Mouse (Mus musculus): ENCODE results near the gene Vpreb2.
"Not testable (repeated sequence)": the region's sequence is repeated elsewhere in the genome, so short reads cannot be mapped to it uniquely, and the experiment has no call there.

The Vpreb2 gene

DNA sequence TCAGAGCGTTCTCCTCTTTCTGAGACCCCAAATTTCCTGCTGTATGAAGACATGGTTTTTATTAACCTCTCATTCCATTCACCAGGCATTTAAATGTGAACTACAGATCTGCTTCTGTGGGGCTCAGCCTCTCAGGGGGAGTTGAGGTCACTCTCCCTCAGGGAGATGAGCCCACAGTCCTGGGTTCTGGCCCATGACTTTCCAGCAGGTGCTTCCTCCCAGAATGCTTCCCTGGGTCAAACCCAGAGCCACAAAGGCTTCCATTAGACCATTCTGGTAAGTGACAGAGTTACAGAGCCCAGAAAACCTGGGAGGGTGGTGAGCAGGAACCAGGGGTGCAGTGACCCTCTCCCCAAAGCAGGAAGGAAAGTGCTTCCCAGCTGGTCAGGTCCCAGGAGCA is at the start of gene Vpreb2:
TSS of gene Vpreb2 (plus strand) at position 301 of the 400 bp plus-strand sequence.
- no peak for DNase-seq (ENCODE audit: low spot score in 2 of 2)

DNA sequence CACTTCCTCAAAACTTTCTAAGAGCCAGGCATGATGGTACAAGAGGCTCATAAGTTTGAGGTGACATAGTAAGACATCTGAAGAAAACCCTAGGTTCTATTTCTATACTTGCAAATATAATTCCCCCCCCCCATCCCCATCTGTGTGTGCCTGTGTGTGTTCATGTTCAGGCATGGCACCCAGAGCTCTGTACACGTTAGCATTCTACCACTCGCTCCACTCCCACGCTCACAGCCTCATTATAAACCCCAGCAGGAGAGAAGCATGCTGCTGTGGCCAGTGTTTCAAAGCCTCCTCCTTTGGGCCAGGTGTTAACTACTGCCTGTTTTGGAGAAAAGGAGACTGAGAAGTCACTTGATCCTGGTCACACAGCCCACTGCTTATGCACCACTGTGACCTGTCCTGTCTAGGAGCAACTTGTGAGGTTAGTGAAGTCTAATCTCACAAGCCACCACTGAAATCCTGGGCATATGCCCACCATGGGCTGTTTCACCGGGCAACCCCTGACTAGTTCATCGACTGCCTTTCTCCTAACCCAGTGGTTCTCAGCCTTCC is 48.2 kb upstream of the Vpreb2 start:
- DNase-seq (ENCODE audit: low spot score in 2 of 2), result no peak

DNA sequence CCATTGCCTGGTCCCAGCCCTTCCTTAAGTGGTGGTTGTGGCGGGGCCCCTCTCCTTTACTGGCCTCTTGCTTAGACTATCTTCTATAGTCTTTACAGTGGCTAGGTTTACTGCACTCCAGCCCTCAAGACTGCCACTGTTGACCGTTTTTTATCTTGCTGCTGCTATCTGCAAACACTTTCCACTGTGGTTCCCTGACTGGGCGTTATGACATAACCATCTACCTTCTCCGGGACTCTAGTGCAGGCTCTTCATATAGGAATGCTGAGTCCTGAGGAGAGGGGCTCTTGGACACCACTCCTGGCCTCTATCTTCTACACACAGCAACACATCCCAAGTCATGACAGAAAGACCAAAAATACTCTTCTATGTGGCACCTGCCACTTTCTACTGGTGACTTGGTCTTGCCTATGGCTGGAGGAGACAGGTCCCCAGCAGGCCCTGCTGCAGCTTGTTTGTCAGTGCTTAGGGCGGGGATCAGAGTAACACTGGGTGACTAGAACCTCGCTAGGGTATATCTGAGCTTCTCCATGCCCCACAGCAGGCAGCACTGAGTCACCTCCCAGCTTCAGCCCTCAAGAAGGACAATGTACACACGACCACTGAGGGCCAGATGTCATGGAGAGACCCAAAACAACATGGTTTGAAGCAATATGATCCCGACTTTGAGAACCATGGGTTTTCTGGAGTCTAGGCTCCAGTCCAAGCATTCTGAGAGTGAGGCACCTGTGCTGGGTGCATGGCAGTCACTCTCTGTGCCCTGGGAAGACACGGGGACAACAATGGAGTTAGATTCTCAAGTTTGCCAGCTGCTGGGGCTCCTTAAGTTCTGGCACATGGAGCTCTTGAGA is 46.4 kb upstream of the Vpreb2 start:
- DNase-seq (ENCODE audit: low spot score in 2 of 2), result no peak

DNA sequence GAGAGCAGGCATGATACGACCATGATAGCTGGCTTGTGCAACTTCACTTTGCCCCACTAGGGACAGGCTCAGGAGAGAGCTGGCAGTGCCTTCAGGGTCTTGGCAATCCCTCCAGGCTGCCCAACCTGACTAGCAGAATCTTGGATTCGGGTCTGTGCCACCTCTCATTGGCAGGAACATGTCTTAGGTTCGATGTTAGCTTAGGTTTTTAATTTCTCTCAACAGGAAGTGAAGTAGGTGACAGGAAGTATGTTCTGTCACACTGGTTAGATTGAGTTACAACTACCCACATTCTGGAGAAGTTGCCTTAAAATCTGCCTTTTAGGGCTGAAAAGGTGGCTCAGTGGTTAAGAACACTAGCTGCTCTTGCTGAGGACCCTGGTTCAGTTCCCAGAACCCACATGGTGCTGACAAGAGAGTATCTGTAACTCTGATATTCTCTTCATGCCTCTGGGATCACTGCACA is 45.8 kb upstream of the Vpreb2 start:
- DNase-seq (ENCODE audit: low spot score in 2 of 2), result peak in 1 of 2 experiments; percentile 48

DNA sequence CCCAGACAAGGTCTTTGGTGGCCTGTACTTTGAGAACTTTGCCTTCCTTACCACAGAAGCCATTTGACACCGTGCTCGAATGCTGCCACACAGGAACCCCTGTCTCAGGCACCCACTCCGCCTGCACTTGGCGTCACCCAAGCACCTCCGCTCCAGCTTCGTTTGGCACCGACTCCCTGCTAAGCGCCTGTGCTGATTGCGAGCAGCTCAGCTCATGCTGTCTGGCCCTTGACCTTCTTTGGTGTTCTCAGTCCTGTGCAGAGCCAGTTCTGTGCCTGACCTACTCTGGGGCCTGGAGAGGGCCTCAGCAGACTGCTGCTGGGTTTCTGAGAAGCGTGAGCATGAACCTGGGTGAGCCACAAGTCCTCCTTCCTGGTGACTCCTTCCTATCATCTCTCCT is 43.5 kb upstream of the Vpreb2 start:
- DNase-seq (ENCODE audit: low spot score in 2 of 2), result peak in 1 of 2 experiments; percentile 49

DNA sequence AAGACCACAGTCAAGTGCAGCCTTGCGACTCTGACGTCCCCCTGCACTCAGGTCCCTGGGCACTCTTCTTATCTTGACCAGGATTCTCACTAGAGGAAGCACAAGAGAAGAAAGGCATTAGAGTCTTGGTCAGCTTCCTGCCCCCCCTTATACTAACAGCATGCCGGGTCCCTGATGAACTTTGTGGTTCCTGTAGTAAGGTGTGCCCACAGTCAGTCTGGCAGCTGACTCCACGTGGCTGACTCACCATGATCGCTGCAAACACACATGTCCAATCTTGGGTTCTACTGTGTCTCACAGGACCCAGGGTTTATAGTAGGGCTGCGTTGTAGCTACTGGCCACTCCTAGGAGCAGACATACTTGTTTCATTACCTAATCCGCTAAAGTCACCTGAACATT is 42.0 kb upstream of the Vpreb2 start:
- DNase-seq (ENCODE audit: low spot score in 2 of 2), result no peak

DNA sequence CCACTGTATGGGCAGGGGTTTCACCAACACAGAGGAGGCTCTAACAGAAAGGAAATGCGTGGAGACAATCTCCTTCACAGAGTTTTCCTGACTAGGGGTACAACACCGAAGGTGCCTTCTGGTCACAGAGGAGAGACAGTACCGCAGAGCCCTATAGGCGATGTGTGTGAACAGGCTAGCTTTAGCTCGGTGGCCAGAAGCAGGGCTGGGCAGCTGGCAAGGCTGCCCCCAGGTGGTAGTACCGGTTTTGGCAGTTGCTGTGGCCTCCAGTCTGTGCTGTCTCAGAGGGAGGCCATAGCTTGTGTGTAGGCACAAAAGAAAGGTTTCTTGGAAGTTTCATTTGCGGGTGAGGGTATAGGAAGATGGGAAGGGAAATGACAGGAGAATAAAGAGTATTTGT is 41.4 kb upstream of the Vpreb2 start:
- peak; percentile 63 to 73 for DNase-seq (ENCODE audit: low spot score in 2 of 2)

DNA sequence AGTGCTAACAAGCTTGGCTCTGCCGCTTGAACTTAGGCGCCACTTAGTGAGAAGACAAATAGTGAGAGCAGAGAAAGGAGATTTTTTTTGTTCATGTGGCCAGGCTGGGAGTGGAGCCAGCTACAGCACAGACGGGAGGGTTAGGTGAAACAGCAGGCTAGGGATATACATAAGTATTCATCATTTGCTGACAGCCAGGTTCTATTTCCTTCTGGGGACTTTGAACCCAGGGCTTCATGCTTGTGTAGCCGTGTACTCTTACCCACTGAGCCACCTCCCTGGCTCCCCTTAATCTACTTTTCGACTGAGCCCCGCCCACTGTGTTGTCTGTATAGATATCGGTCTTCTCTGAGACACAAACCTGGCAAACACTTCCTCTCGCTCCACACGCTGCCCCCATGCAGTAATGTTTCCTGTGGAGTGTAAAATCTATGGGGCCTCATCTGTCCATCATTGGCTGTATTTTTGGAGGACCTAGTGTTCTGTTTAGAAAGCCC is 40.9 kb upstream of the Vpreb2 start:
- no peak for DNase-seq (ENCODE audit: low spot score in 2 of 2)

DNA sequence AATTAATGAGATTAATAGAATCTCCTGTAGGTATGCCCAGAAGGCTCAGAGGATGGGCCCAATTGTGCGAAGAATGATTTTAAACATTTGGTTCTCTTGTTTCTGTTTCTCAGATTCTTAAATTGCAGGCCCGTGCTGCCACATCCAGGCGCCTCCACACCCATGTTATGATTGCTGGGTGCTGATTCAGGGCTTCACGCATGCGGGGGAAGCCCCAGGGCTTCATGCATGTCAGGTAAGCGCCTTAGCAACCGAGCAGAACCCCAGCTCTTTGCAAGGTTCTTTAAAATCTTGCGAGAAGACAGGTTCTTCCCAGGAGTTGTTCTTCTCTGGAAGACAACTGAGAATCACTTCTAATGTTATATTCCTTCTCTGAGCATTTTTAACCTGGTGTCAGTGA is 36.8 kb upstream of the Vpreb2 start:
- no peak for DNase-seq (ENCODE audit: low spot score in 2 of 2)

DNA sequence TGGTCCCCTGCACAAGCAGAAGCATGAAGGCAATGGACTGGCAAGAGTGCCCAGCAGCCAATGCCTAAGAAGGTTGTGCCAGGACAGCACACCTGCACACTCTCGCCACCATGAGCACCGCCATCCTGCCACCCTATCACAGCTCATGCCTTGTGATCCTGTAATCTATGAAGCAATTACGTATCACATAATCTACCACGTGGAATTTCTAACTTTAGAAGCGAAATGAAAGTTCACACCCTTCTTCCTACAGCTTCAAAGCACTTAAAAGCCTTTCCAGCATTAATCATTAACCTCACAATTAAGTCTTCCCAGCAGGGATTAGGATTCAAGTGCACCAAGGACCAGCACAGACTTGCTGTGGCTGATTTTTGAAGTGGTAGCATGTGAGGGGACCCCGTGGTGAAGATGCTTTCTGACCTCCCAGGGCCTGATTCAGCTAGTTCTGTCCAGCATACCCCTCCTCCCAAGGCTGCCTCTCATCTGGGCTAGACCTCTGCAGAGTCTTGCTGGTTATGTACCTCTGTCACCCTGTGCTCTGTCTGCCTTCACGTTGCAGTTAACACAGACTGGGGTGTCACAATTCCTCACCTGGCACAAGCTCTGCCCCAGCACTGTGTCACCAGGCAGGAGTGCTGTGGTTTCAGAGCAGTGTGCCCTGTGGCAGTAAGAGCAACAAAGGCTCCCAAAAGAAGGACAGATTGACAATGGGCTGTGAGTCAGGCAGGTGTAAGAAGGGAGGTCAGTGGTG is 35.0 kb upstream of the Vpreb2 start:
- DNase-seq (ENCODE audit: low spot score in 2 of 2), result no peak

DNA sequence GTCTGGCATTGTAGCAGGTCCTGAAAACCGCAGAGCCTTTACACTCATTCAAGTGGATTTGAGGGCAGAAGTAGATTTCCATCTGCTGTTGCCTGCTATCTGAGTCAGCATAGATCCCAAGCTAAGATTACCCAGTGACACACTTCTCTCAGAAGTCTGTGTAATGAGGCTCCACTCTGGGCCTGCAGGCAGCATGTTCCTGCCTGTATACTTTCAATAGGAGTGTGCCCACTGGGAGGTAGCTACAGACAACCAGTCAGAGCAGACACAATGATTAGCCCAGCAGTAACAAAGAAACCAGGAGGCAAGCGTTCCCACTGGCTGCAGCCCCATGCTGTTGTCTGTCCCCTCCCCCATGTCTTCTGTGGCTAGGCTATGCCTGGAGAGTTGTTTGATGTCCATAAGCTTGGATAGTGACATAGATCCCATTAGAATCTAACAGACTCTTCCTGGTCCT is 30.8 kb upstream of the Vpreb2 start:
- peak; percentile 39 to 48 for DNase-seq (ENCODE audit: low spot score in 2 of 2)

DNA sequence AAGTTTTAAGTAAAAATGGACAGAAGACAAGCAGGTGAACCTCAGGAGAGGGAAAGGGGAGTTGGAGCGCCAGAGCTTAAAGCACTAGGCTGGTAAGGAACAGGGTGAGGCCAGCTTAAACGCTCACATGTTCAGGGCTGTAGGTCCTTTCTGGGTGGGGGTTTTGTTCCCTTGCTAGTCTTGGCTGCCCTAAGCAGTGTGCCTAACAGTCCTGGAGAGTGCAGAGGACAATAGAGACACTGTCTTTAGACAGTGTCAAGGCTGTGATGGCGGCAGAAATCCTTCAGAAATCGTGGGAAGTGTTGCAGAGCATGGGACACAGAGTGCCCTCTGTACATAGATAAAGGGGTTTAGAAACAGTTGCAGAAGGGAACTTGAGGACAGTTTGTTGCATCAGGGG is 30.2 kb upstream of the Vpreb2 start:
- no peak for DNase-seq (ENCODE audit: low spot score in 2 of 2)

DNA sequence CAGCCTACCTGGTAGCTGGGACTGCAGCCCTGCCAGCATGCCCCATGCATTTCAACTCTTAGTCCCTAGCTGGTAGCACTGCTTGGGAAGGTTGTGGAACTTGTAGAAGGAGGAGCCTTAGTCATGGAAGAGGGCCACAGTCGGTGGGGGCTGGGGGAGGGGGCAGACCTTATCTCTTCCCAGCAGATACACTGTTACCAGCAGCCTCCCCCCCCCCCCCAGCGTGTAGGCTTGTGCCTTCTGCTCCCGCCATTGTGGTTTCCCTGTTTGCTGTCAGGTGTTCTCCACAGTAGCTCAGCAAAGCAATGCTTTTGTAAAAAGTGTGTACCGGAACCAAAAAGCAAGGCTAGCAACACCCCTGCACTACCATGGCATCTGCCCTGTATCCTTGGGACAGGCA is 28.6 kb upstream of the Vpreb2 start:
- no peak for DNase-seq (ENCODE audit: low spot score in 2 of 2)

DNA sequence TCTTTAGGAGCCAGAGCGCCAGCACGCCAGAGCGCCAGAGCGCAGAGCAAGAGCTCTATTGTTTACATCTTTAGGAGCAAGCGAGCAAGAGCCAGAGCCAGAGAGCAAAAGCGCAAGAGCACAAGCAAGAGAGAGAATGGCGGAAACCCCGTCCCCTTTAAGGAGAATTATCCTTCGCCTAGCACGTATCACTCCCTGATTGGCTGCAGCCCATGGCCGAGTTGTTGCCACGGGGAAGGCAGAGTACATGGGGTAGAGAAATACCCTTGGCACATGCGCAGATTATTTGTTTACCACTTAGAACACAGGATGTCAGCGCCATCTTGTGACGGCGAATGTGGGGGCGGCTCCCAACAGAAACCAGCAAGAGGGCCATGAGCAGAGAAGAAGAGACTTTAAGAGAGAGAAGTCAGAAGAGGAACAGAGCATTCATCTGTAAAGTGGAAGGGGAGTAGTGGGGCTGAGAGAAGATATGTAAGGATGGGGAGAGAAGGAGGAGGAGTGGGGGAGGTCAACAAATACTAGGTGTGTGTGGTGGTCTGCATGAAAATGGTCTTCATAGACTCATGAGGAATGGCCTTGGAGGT is 24.1 kb upstream of the Vpreb2 start:
- not testable (repeated sequence) for DNase-seq (ENCODE audit: low spot score in 2 of 2)

DNA sequence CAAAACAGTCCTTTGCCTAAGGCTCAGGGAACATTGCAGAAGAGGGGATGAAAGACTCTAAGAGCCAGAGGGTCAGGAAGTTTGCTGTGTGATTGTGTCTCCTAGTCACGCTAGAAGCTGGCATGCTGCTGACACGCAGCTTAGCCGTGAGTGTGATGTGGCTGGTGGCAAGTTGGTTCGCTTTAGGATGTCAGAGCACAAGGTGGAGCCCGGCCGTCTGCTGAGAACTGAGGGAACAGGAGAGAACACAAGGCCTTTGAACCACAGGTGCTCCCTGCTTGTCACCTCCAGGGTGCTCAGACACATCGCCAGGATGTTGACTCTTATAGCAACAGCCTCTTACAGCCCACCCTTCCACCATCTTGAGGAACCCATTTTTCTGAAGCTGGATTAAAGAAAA is 18.1 kb upstream of the Vpreb2 start:
- no peak for DNase-seq (ENCODE audit: low spot score in 2 of 2)

DNA sequence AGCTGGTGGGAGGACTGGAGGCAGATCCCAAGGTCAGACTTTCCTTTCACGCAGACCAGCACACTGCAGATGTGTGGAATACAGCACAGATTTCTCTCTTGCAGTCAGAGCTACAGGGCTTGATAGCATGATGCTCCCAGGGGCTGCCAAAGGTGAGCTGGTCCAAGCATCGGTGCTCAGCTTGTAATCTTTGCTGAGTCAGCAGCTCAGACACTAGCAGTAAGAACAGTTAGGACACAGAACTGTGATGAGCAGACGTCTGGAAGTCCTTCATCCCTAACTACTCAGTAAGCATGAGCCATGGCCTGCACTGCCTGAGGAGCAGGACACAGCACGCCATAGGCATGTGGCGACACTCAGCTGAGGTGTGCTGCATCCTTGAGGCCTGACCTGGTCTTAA is 8.4 kb upstream of the Vpreb2 start:
- DNase-seq (ENCODE audit: low spot score in 2 of 2), result no peak

DNA sequence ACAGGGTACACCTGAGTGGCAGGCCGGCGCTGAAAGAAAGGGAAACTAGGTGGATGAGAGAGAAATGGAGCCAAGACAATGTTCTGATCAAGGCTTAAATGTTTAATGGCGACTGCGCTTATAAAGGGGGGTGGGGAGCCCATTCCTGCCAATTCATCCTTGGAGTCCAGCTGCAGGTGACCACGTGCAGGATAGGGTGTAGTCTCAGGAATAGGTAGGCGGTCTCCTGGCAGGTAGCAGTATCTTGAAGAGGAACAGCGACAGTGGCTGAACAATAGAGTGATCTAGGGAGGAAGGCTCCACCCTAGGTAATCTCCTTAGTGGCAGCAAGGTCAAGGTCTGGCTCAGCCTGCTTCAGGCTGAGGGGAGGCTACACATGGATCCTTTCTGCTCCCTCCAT is 2.4 kb upstream of the Vpreb2 start:
- not testable (repeated sequence) for DNase-seq (ENCODE audit: low spot score in 2 of 2)

DNA sequence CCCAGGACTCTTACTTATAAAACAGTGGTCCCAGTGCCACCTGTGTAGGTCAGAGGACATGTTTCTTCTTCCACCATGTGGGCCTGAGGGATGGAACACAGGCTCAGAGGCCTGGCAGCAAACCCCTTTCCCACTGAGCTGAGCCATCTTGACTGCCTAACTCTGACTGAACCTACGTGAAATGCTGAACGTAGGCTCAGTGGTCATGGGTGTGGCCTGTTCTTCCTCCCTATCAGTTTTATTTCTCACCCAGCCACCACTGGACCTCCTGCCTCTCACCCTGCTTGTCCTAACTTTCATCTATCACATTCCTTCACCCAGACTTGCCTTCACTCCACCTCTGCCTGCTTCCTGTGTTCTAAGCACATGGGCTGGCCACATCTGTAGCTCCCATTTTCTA is 3.0 kb downstream of the Vpreb2 start:
- DNase-seq (ENCODE audit: low spot score in 2 of 2), result no peak

DNA sequence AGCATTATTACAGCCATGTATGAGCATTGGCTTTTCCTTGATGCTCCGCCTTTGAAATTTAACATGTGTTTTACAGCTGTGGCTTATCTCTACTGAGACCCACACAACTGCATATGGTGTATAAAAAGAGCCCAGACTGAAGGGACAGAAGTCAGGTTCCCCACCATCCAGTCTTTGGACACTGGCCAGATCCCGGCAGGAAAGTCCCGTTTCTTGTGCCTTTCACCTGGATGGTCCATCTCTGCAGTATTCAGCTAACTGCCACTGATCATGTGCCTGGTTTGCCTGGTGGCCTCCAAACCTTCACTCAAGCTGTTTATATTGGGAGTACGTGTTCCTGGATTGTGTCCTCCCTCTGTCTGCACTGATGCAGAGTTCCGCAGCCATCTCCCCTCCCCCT is 4.0 kb downstream of the Vpreb2 start:
- no peak for DNase-seq (ENCODE audit: low spot score in 2 of 2)

DNA sequence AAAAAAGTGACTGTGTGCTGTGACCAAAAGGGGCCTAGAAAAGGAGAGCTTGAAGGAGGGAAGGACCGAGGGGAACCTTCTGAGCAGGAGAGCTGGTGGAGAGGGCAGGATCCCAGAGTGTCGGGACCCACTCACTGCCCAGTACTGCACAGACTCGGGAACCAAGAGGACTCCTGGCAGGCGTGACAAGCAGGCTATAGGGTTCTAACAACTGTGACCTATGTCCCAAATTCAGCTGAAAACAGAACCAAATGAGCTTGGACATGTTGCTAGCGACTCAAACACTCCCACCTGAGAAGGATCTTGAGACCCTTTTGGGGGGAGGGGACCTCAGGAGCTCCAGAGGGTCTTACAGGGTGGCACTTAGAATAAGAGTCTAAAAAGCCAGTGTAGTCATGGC is 4.8 kb downstream of the Vpreb2 start:
- no peak for DNase-seq (ENCODE audit: low spot score in 2 of 2)

DNA sequence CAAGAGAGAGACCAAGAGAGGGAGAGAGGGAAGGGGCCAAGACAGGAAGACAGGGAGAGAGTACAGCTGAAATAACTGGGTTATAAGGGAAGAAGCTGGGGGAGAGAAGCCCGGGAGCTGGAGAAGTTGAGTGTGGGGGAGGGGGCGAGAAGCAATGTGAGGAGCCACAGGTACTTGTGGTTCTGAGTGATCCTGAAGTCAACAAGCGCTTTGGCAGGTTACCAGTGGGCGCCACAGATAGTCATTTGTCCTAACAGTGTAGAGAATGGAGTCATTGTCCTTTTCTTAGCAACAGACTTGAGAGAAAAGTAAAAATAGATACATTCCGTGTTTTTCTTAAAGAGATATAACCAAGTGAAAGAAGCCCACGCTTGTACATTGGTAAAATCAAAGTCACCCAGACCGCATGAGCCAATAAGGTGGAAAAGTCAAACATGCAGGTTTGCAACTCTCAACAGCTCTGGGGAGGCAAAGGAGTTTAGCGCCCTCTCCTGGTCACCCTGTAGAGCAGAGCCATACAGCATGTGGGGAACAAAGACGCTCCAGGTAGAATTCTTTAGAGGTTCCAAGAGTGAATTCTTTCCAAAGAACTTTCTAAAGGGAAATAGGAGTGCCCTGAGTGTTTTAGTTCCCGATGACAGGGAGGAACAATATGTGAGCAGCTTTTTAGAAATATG is 6.4 kb downstream of the Vpreb2 start:
- DNase-seq (ENCODE audit: low spot score in 2 of 2), result peak; percentile 54 to 60
